Mouse (Mus musculus): ENCODE data around the gene Col4a4. TPM values are rescaled to one million over a fixed set of nuclear protein-coding genes. Genes with fewer than 3 reads are reported as not detected.

Gene Col4a4
- polyA plus RNA-seq, 1 experiment, result 0.08 TPM

DNA sequence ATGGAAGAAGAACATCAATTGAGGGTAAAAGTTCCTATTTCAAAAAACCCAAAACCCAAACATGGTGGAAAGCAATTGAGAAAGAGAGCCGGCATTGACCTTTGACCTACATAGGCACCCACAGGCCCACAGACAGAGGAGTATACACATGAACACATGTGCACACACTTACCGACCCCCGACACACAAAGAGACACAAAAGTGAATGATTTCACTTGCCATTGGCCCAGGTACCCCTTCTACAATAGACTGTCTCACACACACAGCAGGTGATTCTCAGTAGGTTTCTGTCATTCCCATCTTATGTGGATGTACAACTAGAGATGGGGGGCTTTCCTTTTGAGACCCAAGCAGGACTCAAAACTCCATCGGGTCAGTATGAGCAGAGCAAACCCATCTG, 110.8 kb downstream of the Col4a4 start:
- Histone ChIP-seq H3K27me3 (ENCODE audit: control insufficient read depth, insufficient read depth, low read length) (no peaks in the 10 kb centered on the region), H3K4me1 (ENCODE audit: control insufficient read depth, insufficient read depth, insufficient read length, low read length) (no peaks in the 10 kb centered on the region), H3K4me3 (ENCODE audit: low read depth, low read length) (no peak overlapping the region), H3K36me3 (ENCODE audit: control insufficient read depth, insufficient read depth, low read length) (no peaks in the 10 kb centered on the region), H3K27ac (ENCODE audit: insufficient read depth, low read depth, low read length) (no peak overlapping the region)
- WGBS, result 84% methylated on average over 4 of the region's 4 CpGs
- TF ChIP-seq POLR2A (IDR thresholded peaks at IDR 0.05; ENCODE audit: low read depth, low read length) (no peak), CTCF (IDR thresholded peaks at IDR 0.05; ENCODE audit: extremely low read depth, insufficient read length, insufficient replicate concordance, low read depth, low read length) (no peak)

DNA sequence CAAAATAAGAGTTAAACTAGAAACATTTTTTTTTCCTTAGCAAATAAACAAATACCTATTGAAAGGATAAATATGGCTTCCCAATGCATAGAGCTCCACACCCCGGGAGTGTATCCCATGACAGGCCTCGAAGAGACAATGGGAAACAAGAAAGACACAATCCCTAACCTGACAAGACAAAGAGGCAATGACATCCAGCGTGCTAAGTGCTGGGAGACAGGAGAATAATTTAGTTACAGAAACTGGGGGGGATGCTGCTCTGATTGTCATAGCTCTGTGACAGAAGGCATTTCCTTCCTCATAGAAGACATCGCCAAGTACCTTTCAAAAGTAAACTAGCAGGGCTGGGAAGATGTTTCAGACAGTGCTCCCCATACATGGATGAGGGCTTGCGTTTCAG, 111.4 kb downstream of the Col4a4 start:
- 77% methylated on average over 5 of the region's 5 CpGs for WGBS
- H3K4me1 ChIP-seq (ENCODE audit: control insufficient read depth, insufficient read depth, insufficient read length, low read length), result no peaks in the 10 kb centered on the region
- no peak overlapping the region for H3K4me3 ChIP-seq (ENCODE audit: low read depth, low read length)
- no peak for TF ChIP-seq CTCF (IDR thresholded peaks at IDR 0.05; ENCODE audit: extremely low read depth, insufficient read length, insufficient replicate concordance, low read depth, low read length)
- no peak for TF ChIP-seq POLR2A (IDR thresholded peaks at IDR 0.05; ENCODE audit: low read depth, low read length)
- H3K27ac ChIP-seq (ENCODE audit: insufficient read depth, low read depth, low read length), result no peak overlapping the region
- H3K36me3 ChIP-seq (ENCODE audit: control insufficient read depth, insufficient read depth, low read length), result no peaks in the 10 kb centered on the region
- no peaks in the 10 kb centered on the region for H3K27me3 ChIP-seq (ENCODE audit: control insufficient read depth, insufficient read depth, low read length)

DNA sequence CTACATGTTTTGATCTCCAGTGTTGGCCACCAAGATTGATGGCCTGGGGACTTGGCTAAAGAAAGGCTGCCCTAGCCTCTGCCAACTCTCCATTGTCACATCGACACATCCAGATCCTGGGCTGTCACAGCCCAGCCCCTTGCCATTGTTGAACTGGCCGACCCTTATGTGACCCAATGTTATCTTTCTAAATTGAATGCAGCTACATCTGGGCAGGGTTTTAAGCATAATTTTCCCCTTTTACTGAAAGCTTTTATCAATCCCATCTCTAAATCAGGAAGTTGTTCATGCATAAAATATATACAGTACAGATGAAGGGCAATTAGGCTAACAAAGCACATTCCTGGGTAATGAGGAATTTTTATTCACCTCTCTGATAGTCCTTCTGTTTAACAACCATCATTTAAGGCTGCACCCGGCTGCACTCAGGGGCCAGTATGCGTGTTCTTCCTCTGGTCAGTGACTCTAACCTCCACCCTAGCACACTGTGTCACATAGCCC, 112.1 kb downstream of the Col4a4 start:
- no peak overlapping the region for H3K4me3 ChIP-seq (ENCODE audit: low read depth, low read length)
- H3K27ac ChIP-seq (ENCODE audit: insufficient read depth, low read depth, low read length), result no peak overlapping the region
- no peaks in the 10 kb centered on the region for H3K36me3 ChIP-seq (ENCODE audit: control insufficient read depth, insufficient read depth, low read length)
- WGBS, result 18% methylated on average over 4 of the region's 4 CpGs
- H3K4me1 ChIP-seq (ENCODE audit: control insufficient read depth, insufficient read depth, insufficient read length, low read length), result no peaks in the 10 kb centered on the region
- TF ChIP-seq CTCF (IDR thresholded peaks at IDR 0.05; ENCODE audit: extremely low read depth, insufficient read length, insufficient replicate concordance, low read depth, low read length) (no peak), POLR2A (IDR thresholded peaks at IDR 0.05; ENCODE audit: low read depth, low read length) (no peak)
- H3K27me3 ChIP-seq (ENCODE audit: control insufficient read depth, insufficient read depth, low read length), result no peaks in the 10 kb centered on the region

DNA sequence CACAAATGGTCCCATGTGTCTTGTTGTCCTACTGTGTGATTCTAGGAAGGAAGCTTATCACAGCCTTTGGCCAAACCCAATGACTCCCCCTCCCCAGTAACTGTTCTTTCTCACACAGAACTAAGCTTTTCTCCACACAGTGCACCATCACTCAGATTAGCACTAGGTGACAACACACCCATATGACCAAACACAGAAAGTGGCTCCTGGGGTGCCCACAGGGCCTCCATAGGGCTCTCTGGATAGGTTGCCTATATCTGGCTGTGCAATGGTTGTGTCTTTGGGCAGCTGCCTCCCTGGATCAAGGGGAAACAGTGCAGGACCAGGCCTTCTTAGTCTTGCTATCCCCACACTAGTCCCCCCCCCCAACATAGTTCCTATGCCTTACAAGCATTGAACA, 113.2 kb downstream of the Col4a4 start:
- Histone ChIP-seq H3K27me3 (ENCODE audit: control insufficient read depth, insufficient read depth, low read length) (no peaks in the 10 kb centered on the region), H3K4me1 (ENCODE audit: control insufficient read depth, insufficient read depth, insufficient read length, low read length) (no peaks in the 10 kb centered on the region), H3K4me3 (ENCODE audit: low read depth, low read length) (no peak overlapping the region), H3K36me3 (ENCODE audit: control insufficient read depth, insufficient read depth, low read length) (no peaks in the 10 kb centered on the region), H3K27ac (ENCODE audit: insufficient read depth, low read depth, low read length) (no peak overlapping the region)
- TF ChIP-seq POLR2A (IDR thresholded peaks at IDR 0.05; ENCODE audit: low read depth, low read length), result no peak
- TF ChIP-seq CTCF (IDR thresholded peaks at IDR 0.05; ENCODE audit: extremely low read depth, insufficient read length, insufficient replicate concordance, low read depth, low read length), result no peak

DNA sequence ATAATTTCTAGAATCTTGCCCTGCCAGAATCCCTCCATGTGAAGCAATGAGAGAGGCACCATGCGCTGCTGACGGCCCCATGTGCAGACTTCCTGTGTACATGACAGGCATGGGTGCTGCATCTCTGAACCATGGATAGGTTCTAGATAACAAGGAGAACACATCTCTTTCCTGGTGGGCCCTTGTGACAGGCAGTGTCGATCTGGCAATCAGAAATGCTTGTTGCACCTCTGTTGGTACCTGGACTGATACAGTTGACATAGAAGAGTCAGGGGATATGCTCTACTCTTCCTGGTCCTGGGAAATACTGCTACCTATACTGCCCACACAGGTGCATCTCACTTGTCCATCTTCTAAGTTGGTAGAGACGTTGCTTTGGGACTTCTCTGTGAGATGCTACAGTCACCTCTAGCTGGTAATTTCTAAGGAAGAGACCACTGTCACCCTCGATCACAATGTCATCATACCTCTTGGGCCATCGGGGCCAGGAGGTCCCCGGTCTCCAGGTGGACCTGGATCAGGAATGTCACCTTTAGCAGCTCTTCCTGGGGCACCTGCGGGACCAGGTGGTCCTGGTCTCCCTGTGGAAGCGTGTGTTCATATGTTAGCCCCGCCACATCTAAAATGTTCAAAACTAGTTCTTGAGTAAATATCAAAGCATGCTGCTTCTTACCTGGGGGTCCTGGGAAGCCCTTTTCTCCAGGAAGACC, 116.0 kb downstream of the Col4a4 start:
- Histone ChIP-seq H3K4me1 (ENCODE audit: control insufficient read depth, insufficient read depth, insufficient read length, low read length) (no peaks in the 10 kb centered on the region), H3K36me3 (ENCODE audit: control insufficient read depth, insufficient read depth, low read length) (no peaks in the 10 kb centered on the region), H3K27me3 (ENCODE audit: control insufficient read depth, insufficient read depth, low read length) (no peaks in the 10 kb centered on the region), H3K4me3 (ENCODE audit: low read depth, low read length) (no peak overlapping the region), H3K27ac (ENCODE audit: insufficient read depth, low read depth, low read length) (no peak overlapping the region)
- TF ChIP-seq POLR2A (IDR thresholded peaks at IDR 0.05; ENCODE audit: low read depth, low read length), result no peak
- TF ChIP-seq CTCF (IDR thresholded peaks at IDR 0.05; ENCODE audit: extremely low read depth, insufficient read length, insufficient replicate concordance, low read depth, low read length), result no peak
- 87% methylated on average over 10 of the region's 10 CpGs for WGBS

DNA sequence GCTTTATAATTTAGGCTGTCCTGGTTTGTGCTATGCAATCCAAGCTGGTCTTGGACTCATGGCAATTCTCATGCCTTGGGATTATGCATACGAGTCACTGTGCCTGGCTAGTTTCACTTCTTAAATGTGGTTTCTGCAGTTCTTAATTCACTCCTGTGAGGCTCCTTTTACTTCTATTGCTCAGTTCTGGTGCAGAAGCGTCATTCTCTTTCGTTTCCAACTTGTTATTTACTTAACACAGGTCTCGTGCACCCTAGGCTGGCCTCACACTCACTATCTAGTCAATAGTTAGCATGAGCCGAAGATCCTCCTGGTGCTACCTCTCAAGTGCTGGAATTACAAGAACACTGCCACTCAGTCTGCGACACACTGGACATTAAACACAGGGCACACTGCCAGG, 117.8 kb downstream of the Col4a4 start:
- H3K27ac ChIP-seq (ENCODE audit: insufficient read depth, low read depth, low read length), result no peak overlapping the region
- TF ChIP-seq CTCF (IDR thresholded peaks at IDR 0.05; ENCODE audit: extremely low read depth, insufficient read length, insufficient replicate concordance, low read depth, low read length) (no peak), POLR2A (IDR thresholded peaks at IDR 0.05; ENCODE audit: low read depth, low read length) (no peak)
- no peak overlapping the region for H3K4me3 ChIP-seq (ENCODE audit: low read depth, low read length)
- H3K4me1 ChIP-seq (ENCODE audit: control insufficient read depth, insufficient read depth, insufficient read length, low read length), result no peaks in the 10 kb centered on the region
- no peaks in the 10 kb centered on the region for H3K36me3 ChIP-seq (ENCODE audit: control insufficient read depth, insufficient read depth, low read length)
- 33% methylated on average over 6 of the region's 6 CpGs for WGBS
- no peaks in the 10 kb centered on the region for H3K27me3 ChIP-seq (ENCODE audit: control insufficient read depth, insufficient read depth, low read length)

DNA sequence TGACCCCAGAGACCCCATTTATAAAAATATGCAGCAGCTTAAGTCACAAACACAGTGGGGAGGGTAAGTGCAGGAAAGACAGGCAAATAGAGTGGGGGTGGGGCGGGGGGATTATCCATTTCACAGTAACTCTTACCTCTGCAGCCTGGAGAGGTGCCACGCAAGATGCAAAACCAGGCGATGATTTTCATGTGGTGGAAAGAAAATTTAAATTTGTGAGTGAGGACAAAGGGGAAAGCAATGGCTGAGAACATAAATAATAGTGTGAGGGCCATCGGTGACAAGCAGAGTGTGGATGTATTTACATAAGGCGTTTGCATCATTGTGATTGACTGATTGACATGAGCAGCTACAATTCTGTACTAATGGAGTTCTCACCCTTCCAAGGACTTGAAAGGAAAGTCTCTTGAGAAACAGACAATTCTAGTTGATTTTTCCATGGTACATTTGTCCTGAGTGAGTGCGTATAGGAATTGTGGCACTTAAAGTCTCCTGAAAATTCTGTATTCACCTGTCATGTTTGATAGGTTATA, 121.3 kb downstream of the Col4a4 start:
- Histone ChIP-seq H3K36me3 (ENCODE audit: control insufficient read depth, insufficient read depth, low read length) (no peaks in the 10 kb centered on the region), H3K27me3 (ENCODE audit: control insufficient read depth, insufficient read depth, low read length) (no peaks in the 10 kb centered on the region), H3K4me1 (ENCODE audit: control insufficient read depth, insufficient read depth, insufficient read length, low read length) (no peaks in the 10 kb centered on the region), H3K27ac (ENCODE audit: insufficient read depth, low read depth, low read length) (no peak overlapping the region), H3K4me3 (ENCODE audit: low read depth, low read length) (no peak overlapping the region)
- WGBS, result 52% methylated on average over 6 of the region's 6 CpGs
- TF ChIP-seq POLR2A (IDR thresholded peaks at IDR 0.05; ENCODE audit: low read depth, low read length) (no peak), CTCF (IDR thresholded peaks at IDR 0.05; ENCODE audit: extremely low read depth, insufficient read length, insufficient replicate concordance, low read depth, low read length) (no peak)

Data from small intestine, adult 2 months (tissue).